Mouse (Mus musculus) right cerebral cortex, postnatal 14 days (tissue): ENCODE measurements around the gene Flg.

Source experiments
- DNase-seq: peaks from one replicate; pipeline ENCODE4 v3.0.0; 2022

The Flg gene

DNA sequence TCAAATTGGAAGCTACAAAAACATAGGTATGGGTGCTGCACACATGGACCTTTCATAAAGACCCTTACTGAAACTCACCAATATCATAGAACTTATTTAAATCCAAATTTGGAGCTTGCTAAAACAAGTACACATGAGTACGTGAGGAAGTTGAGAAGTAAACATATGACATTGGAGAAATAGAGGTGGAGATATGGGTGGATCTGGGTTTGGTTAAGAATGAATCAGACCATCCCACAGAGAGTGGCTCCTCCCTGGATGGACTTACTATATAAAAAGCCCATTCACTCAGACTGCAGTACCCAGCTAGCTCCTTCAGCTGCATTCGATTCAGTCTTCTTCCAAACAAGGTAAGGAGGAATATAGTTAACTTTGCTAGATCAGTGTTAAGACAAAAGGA lies at the start of gene Flg:
Flg (plus strand) TSS at position 301 of the 400 bp plus-strand sequence.
- DNase-seq: no peak

DNA sequence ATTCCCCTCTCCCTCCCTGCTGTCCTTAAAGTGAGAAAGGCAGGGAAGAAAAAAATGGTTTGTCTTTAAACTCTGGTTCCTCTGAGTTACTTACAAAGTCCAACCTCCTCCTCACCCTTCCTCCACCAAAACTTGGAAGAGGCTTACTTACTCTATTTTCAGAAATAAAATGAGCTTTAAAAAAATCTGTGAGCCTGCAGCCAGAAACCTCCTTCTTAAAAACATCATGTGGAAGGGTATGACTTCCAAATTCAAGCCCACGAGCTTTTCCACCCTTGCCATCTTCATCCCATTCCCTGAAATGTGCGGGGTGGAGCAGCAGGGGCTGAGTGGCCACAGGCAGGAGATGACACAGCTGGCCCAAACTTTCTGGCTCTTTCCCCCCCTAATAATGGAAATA lies 24.2 kb downstream of the Flg start:
- no peak for DNase-seq

DNA sequence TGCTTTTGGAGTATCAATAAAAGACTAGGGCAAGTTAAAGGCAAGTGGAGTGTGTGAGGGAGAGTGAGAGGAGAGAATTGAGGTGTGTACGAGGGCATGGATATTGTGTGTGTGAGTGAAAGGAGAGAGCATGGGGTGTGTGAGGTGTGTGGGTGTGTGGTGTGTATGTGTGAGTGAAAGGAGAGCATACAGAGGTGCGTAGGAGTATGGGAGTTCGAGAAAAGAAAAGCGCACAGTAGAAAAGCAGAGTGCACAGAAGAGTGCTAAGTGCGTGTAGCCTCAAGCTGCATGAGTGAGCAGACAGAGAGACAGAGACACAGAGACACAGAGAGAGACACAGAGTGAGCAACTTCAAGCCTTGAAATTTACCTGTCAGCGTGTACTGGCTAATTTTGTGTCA lies 26.5 kb downstream of the Flg start:
- no peak for DNase-seq

DNA sequence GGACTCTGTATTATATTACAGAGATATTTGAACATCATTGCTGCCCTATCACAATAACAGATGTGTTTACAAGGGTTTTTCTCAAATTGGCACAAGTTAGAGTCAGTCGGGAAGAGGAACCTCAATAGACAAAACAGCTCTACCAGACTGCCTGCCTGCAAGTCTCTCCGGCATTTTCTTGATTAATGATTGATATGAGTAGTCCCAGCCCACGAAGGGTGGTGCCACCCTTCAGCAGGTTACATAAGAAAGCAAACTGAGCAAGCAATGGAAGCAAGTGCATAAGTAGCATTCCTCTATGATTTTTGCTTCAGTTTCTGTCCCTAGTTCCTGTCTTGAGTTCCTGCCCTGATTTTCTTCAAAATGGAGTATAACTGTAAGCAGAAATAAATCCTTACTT lies 28.6 kb downstream of the Flg start:
- no peak for DNase-seq

DNA sequence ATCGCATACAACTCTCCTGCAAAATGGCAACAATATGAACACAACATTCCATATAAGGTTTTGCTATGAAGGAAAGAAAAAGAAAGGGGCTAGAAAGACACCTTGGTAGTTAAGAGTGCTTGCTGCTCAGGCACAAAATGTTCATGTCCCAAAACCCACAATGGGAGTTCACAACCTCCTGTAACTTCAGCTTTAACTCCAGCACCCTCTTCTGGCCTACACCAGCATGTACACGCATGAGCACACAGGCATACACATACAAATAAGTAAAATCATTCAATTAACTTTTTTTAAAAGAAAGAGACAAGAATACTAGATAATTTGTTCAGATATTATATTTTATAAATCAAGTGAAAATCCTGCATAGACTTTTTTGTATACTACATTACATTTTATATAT lies 32.8 kb downstream of the Flg start:
- no peak for DNase-seq

DNA sequence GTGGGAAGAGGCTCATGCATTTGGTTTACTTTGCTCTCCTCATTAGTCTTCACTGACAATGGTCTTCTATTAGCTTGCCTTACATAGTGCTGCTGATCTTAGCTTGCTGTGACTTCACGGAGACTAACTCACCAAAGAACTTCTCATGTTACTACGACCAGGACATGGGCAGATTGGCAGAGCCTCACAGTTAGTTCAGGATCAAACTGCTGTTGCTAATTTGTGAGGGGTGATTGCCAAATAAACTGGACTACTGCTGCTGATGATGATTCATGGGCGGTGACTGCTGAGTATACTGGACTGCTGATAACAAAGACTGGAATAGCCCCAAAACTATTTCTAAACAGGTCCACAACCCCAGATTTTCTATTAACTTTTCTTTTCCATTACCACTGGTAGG lies 38.0 kb downstream of the Flg start:
- no peak for DNase-seq

DNA sequence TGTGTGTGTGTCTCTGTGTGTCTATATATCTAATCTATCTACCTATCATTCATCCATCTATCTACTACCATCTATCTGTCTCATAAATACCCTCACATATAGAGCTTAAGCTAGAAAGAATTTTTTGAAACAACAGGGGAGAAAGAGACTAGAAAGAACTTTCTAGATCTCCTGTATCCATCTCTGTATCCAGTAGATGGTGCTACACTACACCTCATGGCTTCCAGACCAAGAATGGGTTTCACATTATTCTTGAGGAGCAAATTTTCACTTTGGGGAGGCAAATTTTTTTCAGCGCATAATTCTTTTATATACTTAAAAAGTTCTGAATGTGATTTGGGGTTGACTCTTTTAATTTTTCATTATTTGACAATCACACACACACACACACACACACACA lies 41.1 kb downstream of the Flg start:
- DNase-seq: no peak

DNA sequence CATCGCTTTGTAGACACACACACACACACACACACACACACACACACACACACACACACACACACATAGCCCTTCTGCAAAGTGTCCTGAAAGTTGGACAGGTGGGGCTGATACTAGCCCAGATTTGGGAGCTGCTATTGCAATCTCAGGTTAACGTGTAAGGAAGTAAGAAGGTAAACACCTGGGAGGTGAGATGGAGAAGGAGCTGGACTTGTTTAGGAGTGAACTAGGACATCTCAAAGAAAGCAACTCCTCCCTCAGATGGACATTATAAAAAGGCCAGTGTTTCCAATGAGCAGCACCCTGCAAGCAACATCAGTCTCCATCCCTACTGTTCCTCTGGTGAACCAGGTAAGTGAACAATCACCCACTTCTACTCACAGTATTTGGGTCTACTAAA lies 46.1 kb downstream of the Flg start, which contains the start of gene Hrnr:
Hrnr (plus strand) TSS at position 301 of the 400 bp plus-strand sequence.
- no peak for DNase-seq

DNA sequence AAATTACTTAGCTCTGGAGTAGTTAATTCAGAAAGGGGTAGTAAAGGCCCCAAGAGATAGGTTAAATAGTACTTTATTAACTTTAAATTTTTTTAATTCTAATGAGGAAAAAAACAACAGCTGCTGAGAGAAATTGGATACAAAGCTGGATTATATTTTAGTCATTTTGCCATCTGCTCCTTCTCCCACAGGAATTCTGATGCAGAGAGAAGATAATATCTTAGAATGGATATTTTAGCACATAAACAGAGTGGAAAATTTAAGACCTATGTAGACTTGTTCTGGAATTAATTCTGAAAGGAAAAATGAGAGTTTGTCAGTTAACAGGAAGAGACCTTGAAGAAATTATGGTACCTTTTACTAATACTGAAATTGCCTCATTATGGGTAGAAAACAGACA lies 64.4 kb downstream of the Flg start:
- DNase-seq: no peak

DNA sequence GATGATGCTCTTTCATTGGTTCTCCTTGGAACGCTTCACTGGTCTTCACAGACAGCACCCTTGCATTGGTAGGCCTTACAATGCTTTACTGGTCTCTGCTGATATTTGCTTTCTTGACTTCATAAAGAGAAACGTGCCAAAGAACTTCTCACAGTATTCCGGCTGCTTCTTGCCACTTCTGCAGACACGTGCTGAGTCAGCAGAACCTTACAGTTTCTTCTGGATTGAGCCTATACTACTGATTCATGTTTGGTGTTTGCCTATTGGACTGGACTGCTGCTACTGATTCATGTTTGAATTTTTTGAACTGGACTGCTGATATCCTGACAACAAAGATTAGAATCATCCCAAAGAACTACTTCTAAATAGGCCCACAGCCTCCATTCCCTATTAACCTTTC lies 66.7 kb downstream of the Flg start:
- no peak for DNase-seq
